Mouse (Mus musculus) C2C12 (cell line): ENCODE measurements around the gene Arhgap11a. TPM values are rescaled to one million over a fixed set of nuclear protein-coding genes. Genes with fewer than 3 reads are reported as not detected.

Experiments
- H3K27me3 ChIP-seq: one replicate; pipeline ENCODE4 v1.6.1; 2011; ENCODE audit not compliant: control insufficient read depth, insufficient read depth, insufficient read length
- H3K36me3 ChIP-seq: one replicate; pipeline ENCODE4 v1.6.1; 2011; ENCODE audit not compliant: control insufficient read depth, insufficient read depth
- H3K4me3 ChIP-seq: one replicate; pipeline ENCODE4 v1.5.1; 2011; ENCODE audit warnings: mild to moderate bottlenecking, control low read depth; ENCODE audit not compliant: poor library complexity, insufficient read depth, severe bottlenecking
- H3K79me2 ChIP-seq: one replicate; pipeline ENCODE4 v1.6.1; 2011; ENCODE audit not compliant: control insufficient read depth, insufficient read depth
- H3K79me3 ChIP-seq: one replicate; pipeline ENCODE4 v1.6.1; 2011; ENCODE audit warnings: low read depth, control low read depth
- H3ac ChIP-seq: one replicate; pipeline ENCODE3; 2011; ENCODE audit warnings: low read depth; ENCODE audit not compliant: control insufficient read depth, insufficient read length
- CEBPB ChIP-seq: IDR thresholded peaks from one replicate; pipeline ENCODE4 v1.6.1; 2011; ENCODE audit warnings: low read depth, mild to moderate bottlenecking, control low read depth, moderate library complexity
- CTCF ChIP-seq: IDR thresholded peaks from one replicate; pipeline ENCODE4 v1.5.1; 2011; ENCODE audit not compliant: control insufficient read depth, insufficient read depth, insufficient read length
- FOSL1 ChIP-seq: IDR thresholded peaks from one replicate; pipeline ENCODE4 v1.8.0; 2011; ENCODE audit warnings: mild to moderate bottlenecking, low read length; ENCODE audit not compliant: poor library complexity, insufficient read depth, severe bottlenecking
- MAX ChIP-seq: IDR thresholded peaks from one replicate; pipeline ENCODE4 v1.6.1; 2011; ENCODE audit warnings: mild to moderate bottlenecking, control low read depth
- MYOD1 ChIP-seq: IDR thresholded peaks from one replicate; pipeline ENCODE4 v1.6.1; 2011; ENCODE audit warnings: low read depth; ENCODE audit not compliant: control insufficient read depth, insufficient read length
- MYOG ChIP-seq: IDR thresholded peaks from one replicate; pipeline ENCODE4 v1.6.1; 2011; ENCODE audit not compliant: control insufficient read depth, insufficient read length; ENCODE audit errors: extremely low read depth
- USF1 ChIP-seq: IDR thresholded peaks from one replicate; pipeline ENCODE4 v1.6.1; 2011; ENCODE audit warnings: low read depth, mild to moderate bottlenecking, control low read depth, moderate library complexity
- polyA plus RNA-seq: library from polyadenylated mRNA; unstranded; fragments of >200 nt; fragmentation: generic; extraction: Trizol; gene quantifications from one replicate; pipeline ENCODE4 v1.2.1, GENCODE M21; 2012; ENCODE audit warnings: missing spikeins

Arhgap11a gene
- polyA plus RNA-seq, 1 experiment, result 12.4 TPM

DNA sequence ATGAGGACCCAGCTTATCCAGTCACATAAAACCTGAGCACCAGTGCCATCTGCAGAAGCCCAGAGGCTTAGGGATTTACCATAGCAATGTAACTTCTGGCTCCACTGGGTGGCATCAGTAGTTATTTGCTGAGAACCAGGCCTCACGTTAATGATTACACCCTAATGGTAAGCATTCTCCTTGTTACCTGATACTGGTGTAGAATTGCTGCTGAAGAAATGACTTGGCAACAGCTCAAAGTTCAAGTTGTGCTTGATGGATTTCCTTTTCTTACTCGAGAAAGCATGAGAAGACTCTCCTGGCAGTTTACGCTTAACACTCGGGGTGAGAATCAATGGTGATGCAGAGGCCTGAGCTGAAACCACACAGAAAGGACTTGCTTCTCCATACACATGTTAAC, 9.0 kb downstream of the Arhgap11a start:
- Histone ChIP-seq H3K79me3 (peaks cover 9% of the 10 kb centered on the region), H3ac (no peak overlapping the region), H3K79me2 (peaks cover 16% of the 10 kb centered on the region), H3K36me3 (peaks cover 96% of the 10 kb centered on the region), H3K27me3 (no peaks in the 10 kb centered on the region), H3K4me3 (no peak overlapping the region)
- no peak for TF ChIP-seq USF1
- no peak for TF ChIP-seq FOSL1
- TF ChIP-seq CEBPB, result no peak
- no peak for TF ChIP-seq MAX
- TF ChIP-seq MYOD1, result no peak
- no peak for TF ChIP-seq CTCF
- no peak for TF ChIP-seq MYOG

DNA sequence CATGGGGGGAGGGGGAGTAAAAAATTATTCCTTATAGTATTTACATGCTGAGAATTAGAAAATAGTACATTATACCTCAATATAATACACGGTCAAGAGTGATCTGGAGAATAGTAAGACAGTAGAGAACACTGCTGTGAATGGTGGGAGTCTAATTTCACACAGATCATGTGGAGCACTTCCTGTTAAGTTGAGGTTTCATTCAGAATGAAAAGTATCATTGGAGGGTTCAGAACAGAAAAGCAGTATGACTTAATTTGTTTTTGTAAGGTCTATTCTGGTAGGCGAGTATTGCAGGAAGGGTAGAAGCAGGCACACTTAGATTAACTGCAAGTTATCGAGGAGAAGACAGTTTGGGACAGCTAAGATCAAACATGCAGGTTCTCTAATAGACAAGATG, 13.2 kb downstream of the Arhgap11a start:
- no peak overlapping the region for H3K4me3 ChIP-seq
- H3K36me3 ChIP-seq, result peaks cover 93% of the 10 kb centered on the region

DNA sequence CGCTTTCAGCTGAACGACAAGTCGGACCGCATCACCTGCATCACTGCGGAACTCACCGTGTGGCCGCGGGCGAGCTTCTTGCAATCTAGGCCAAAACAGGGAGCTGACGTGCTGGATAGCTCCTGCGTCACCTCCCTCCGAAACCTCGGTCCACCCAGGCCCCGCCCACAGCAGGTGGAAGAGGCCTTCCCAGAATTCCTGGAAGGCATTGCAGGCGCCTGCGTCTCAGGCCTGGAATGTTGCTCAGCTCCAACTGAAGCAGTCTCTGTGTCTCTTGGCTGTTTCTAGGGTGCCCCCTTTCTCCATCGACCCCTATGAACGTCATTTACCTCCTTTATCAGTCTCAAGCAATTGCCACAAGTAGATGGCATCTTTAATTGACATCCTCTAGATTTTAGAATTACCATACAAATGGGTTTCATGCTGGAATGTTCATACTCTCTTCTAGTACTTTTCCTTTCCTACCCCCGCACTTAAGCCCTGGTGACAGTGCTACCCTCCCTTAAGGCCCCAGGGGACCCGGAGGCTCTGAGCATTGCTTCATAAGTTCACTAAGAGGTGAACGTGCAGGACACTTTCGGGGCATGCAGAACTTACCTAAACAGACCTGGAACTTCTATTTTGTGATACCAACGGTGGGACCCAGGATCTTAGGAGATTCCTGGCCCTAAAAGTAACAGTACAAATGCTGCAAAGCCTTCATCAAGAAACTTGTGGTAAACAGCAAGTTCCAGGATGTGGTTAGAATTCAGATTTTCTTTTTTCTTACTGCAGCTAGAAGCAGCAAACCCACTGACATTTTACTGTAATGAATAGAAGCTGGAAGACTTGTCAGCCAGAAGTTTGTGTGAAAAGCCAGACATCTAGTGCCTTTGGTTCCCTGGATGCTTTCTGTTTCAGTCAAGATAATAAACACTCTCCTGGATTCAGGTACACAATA, 19.2 kb downstream of the Arhgap11a start, which contains the start of gene Scg5:
Scg5 (minus strand) TSS at position 179 of the 940 bp plus-strand sequence.
- no peak within 1 kb of the TSS for H3K4me3 ChIP-seq
- peaks cover 12% of the 10 kb centered on the region for H3K79me2 ChIP-seq
- TF ChIP-seq CTCF (no peak), MYOD1 (no peak), MAX (no peak), USF1 (no peak), CEBPB (no peak), FOSL1 (no peak), MYOG (no peak)
- peaks cover 40% of the 10 kb centered on the region for H3K36me3 ChIP-seq
- no peaks in the 10 kb centered on the region for H3K27me3 ChIP-seq
- peaks cover 2% of the 10 kb centered on the region for H3K79me3 ChIP-seq
- H3ac ChIP-seq, result no peak within 1 kb of the TSS

More for the DNA sequence above, 13.2 kb downstream of the Arhgap11a start:
- Histone ChIP-seq H3K79me2 (peaks cover 12% of the 10 kb centered on the region), H3ac (no peak overlapping the region), H3K79me3 (peaks cover 2% of the 10 kb centered on the region), H3K27me3 (no peaks in the 10 kb centered on the region)
- TF ChIP-seq CTCF (no peak), USF1 (no peak), MYOG (no peak), FOSL1 (no peak), CEBPB (no peak), MYOD1 (no peak), MAX (no peak)

DNA sequence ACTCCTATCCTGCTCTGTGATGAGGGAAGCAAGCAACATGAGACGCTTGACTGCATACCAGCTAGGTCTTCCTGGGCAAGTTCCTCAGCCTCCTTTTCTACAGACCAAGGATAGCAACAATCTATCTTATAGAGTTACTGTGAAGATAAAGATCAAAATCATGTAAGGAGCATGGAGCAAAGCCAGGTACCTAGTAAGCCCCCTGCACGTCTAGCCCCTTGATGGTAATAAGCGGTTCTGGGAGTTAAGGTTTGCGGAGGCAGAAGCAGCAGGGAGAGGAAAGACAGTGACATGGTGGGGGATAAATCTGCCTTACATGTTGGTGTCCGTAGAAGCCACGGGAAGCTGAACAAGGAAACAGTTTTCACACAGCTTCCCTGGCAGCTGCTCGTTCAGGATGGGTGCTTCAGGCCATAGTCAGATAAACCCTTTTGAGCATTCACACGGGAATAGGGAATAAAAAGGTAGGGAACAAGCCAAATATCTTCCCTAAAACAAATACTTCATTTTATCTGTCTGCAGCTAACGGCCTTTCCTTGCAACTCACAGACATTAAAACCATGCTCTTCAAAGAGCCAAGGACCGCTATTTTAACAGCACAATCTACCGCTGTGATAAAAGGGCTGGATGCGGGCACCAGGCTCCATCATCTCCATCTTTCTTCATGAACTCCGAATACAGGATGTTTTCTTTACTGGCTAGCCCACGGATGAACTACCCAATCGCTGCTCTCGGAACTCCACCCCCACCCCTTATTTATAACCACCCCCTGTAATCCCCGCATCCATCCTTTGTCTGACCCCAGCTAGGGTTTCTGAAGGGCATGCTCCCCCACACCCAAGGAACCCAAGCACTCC, 20.1 kb downstream of the Arhgap11a start:
- no peak overlapping the region for H3K4me3 ChIP-seq
- TF ChIP-seq MYOD1 (no peak), MAX (no peak), FOSL1 (no peak), MYOG (no peak), CEBPB (no peak), USF1 (no peak), CTCF (no peak)
- H3K36me3 ChIP-seq, result peaks cover 31% of the 10 kb centered on the region
- H3K79me3 ChIP-seq, result peaks cover 2% of the 10 kb centered on the region
- H3K27me3 ChIP-seq, result no peaks in the 10 kb centered on the region
- H3ac ChIP-seq, result no peak overlapping the region
- peaks cover 5% of the 10 kb centered on the region for H3K79me2 ChIP-seq

DNA sequence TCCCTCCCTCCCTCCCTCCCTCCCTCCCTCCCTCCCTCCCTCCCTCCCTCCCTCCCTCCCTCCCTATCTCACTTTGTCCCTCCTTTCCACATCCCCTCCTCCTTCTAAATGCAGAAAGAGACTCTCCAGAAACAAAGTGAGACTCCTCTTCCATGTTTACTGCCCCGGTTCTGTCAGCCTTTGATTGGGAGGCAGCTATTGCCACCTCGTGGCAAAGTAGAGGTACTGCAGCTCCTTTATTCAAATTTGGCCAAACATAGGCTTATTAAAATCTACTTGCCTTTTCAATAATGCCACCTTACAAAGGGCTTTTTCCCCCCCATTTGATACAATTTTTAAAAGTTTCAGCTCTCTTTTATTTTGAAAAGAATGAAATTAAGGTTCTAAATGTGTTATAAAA, 24.6 kb downstream of the Arhgap11a start:
- Histone ChIP-seq H3K4me3 (no peak overlapping the region), H3ac (no peak overlapping the region), H3K79me3 (no peaks in the 10 kb centered on the region), H3K79me2 (no peaks in the 10 kb centered on the region), H3K27me3 (no peaks in the 10 kb centered on the region), H3K36me3 (peaks cover 4% of the 10 kb centered on the region)
- TF ChIP-seq CTCF (peak; percentile 32), MAX (no peak)
